Mouse (Mus musculus): ENCODE results near the gene Gm26657.

Gene Gm26657

DNA sequence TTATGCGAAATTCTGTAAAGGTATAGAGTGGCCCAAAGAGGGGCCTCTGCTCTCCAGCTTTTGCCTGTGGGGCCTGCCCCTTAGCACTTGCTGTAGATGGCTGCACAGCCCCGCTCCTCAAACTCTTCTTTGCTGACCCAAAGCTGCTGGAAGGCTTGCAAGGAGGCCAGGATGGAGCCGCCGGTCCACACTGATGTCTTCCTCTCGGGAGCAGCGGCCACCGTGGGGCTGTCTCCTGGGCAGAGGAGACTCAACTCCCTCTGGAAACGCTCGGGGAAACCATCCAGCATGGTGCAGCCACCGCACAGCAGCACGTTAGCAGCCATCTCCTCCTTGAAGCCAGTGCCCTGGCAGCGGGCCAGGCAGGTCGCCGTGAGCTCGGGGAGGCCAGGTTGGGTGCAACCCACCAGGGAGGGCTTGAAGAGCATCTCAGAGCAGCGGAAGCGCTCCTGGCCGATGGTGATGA lies at the start of gene Gm26657:
Gene Gm26657 (plus strand): TSS at position 51 of the 466 bp plus-strand sequence.
- no peak for DNase-seq

DNA sequence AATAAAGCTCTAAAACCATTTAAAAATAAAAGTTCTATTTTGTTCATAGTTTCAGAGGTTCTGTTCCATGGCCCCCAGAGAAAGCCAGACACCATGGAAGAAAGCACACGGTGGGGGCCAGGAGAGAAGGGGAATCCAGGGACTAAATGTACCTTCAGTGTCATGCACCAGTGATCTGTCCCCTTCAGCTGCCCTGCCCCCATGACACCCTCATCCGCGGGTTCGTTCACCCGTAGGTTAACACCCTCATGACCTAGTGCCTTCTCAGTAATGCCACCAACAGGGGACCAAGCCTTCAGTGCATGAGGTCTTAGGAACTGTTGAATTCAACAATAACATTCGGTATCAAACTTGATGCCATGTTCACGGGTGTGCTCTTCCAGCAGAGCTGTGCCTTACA lies 43.5 kb upstream of the Gm26657 start:
- DNase-seq, result no peak

DNA sequence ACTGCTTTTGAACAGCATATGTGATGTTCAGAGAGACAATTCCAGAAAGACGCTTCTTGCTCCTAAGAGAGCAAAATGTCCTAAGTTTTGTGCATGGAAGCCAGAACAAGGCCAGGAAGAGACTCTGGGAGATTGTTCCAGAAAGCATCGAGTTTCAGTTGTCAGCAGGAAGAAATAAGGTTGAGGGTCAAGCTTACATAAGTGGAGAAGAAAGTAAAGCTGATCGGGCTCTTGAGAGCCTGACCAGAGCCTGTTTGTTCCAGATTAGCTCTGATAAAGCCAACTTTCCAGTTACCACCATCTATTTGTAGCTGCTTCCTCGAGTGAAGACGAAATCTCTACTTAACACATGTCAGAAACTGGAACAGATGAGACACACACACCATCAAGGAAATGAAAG lies 41.2 kb upstream of the Gm26657 start:
- DNase-seq, result no peak

DNA sequence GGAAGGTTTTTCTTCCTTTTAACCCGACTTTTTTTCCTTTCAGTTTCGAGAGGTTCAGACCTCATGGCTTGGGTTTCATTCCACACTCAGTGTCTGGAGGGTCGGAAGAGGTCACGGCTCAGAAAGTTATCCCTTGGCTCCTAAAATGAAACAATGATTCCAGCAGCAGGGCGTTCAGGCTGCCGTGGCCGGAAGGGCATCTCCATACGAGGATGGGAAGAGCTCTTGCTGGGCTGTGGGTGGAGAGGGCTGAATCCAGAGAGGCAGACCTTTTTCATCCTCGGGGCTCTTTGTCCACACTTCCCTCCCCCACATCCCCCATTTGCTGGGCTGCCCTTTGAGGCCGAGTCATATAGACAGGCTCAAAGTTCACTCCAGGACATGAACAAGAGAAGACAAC lies 37.6 kb upstream of the Gm26657 start:
- DNase-seq, result no peak

DNA sequence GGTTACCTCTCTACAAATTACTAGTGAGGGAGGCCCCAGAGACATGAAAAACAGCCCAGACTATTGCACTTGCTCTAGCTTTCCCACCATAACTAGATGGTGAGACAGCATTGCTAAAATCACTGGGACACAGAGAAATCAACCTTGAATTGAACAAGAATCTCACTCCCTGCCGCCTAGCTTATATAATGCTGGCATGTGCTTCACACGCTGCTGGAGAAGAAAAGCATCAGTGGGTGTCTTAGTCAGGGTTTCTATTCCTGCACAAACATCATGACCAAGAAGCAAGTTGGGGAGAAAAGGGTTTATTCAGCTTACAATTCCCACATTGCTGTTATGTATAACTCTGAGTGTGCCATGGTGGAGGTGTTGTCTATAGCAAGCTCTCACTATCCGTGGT lies 26.7 kb upstream of the Gm26657 start:
- no peak for DNase-seq

DNA sequence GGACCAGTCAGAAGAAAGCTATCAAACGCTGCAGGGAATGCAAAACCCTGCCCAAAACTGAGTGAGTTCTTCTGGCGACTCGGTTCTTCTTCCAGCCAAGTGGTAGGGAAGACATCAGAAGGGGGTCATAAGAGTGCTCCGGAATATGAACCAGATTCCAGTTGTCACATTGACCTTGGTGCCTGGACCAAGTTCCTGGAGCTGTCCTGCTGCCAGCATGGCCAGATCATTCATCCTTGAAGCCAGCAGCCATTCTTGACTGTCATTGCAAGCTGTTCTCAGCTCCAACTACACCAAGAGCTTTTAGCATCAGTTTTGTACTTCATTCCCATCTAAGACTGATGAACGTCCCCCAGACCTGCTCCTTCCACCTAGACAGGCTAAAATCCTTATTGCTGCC lies 23.1 kb upstream of the Gm26657 start:
- DNase-seq, result no peak

DNA sequence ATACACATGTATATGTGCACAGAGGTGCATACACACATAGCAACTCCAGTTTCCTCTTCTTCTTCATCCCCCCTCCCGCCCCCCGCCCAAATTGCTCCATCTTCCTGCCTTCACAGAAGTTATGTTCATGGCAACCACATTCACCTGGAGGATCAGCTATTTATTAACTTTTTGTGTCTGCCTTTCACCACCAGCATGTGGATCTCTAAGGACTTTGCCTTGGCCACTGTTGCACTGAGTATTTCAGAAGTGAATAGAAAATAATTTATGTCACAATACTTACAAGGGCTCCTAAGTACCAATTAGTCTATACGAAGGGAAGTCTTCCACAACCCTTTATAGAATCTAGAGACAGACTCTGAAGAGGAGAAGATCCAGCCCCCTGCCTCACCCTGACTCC lies 21.9 kb upstream of the Gm26657 start:
- DNase-seq, result no peak

DNA sequence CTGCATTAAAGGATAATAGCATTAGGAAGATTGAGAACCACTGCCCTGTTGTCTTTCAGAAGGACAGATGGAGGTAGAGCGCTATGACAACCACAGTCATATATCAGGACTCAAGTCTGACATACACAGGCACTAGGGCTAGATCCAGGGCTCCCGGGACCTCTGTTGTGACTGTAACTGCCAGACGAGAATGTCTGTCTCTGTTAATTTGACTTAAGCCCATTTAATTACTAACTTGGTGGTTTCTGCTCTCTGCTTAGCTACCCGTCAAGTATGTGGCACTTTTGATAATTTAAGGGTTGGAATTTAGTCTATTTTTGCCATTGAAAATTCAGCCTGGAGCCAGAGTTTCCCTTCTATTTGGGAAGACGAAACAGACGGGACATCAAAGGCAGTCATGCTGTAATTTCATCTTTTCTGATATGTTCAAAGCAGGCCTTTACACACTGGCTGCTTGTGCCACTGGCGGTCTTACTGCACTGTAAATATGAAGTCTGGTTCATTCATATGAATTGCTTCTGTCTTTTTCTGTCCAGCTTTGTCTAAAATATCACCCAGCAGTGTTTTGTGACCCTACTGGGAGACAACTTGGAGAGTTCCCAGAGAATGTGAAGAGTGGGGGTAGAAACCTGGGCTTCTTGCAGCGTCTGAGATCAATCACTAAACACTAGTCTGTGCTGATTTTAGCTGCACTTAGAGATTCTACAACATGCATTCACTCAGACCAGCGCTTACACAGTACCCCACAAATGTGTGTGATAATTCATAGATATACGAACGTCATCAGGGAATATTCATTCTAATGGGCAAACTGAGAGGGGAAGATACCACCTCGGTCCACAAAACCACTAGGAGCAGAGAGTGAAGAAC lies 21.1 kb upstream of the Gm26657 start:
- no peak for DNase-seq

DNA sequence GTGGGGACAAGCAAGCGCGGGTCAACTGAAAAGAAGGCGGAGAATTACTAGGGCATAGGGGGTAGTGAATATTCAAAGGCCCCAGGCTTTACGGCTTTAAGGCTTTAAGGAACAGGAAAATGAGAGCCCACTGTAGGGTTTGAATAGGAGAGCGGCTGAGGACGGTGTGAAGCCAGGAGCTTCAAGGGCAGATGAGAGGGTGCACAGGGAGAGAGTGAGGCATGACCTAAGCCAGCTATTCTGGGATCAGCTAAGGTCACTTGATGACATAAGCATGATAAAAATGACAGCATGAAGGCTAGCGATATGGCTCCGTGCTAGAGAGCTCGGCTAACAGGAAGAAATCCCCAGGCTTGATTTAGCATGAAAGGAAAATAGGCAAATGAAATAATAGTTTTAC lies 20.4 kb upstream of the Gm26657 start:
- DNase-seq, result no peak

DNA sequence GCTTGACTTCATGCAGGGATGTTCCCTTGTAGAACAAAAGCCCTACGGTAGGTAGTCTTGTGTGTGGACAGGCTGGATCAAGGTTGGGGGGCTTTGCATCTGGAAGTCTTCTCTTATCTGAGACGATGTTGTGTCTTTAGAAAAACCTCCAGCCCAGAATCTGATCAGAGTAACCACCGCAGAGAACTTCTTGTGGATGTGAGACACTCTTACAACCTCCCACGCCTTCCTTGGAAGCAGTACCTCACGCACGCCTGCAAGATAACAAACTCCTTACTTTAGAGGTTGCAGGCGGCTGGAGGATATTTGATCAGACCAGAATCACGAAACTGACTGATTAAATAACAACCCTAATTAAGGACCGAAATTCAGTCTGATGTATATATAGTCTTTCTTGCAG lies 19.5 kb upstream of the Gm26657 start:
- no peak for DNase-seq

DNA sequence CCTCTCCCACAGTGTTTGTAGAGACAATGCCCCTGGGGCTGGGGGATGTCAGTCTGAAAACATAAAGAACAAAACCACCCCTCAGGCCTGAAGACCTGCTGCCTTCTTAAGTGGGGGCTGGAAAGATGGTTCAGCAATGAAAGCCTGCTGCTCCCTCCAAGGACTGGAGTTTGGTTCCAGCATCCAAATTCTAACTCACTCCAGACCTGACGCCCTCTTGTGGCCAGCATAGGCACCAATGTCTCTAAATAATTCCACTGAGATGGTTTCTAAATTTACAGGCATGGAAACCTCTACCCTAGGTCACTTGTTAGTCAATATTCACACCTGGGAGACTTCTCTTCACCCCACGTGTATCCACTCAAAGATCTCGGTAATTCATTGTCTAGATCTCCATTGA lies 18.4 kb upstream of the Gm26657 start:
- DNase-seq, result peak; percentile 60

DNA sequence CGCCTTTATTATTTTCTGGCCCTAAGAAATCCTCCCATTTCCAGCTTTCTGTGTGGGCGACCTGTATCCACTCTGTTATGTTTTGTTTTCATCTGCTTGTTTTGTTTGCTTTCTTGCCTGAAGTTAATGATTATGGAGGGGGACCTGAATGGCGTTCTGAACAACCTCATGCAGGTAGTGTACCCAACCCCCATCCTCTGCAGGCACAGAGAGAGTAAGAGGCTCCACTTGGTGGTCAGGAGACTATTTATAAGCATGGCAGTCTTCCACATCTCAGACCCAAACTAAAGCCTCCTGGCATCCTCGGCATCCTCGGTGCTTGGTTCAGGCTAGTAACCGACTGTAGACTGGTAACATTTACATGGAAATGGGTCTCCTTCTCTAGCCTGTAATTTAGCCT lies 17.5 kb upstream of the Gm26657 start:
- DNase-seq, result peak in 1 of 2 experiments; percentile 25

DNA sequence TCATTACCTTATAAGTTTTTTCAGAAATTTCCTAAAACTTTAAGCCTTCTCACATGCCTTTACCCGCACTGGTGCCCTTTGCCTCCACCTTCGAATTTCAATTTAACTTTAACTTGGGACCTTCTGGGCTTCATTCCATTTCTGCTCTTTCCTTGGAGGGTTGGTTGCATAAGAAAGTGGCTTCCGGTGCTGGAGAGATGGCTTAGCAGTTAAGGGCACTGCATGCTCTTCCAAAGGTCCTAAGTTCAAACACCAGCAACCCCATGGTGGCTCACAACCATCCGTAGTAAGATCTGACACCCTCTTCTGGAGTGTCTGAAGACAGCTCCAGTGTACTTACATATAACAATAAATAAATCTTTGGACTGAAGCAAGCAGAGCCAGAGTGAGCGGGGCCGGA lies 16.6 kb upstream of the Gm26657 start:
- DNase-seq, result no peak

DNA sequence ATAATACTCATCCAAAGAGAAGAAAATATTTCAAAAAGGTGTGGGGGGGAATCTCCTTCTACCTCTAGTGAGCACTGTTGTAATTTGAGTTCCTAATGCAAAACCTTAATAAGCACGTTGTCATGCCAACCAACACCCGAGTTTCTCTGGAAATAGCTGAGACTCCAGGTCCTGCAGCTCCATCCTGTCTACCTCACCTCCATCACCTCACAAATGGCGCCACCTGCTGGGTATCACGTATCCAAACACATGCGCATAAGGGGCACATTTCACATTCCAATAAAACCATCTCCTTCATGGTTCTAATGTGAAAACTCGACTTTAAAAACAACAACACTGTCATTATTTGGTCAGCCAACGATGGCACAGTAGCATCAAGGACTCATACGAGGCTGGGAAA lies 14.0 kb upstream of the Gm26657 start:
- peak; percentile 36 to 46 for DNase-seq

DNA sequence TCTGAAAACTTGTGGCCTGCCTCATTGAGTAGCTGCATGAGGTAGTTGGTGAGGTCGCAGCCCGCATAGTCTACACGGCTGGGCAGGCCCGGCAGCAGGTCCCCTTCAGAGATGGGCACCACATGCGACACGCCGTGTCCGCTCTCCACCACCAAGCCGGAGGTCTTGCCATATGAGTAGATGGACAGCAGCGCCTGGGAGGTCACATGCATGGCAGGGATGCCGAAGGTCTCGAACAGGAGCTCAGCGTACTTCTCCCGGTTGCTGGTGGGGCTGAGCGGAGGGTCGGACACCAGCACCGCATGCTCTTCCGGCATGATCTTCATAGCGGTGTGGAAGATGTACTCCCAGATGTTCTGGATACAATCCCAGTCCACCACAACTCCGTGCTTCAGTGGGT lies 741 bp downstream of the Gm26657 start:
- DNase-seq, result no peak

DNA sequence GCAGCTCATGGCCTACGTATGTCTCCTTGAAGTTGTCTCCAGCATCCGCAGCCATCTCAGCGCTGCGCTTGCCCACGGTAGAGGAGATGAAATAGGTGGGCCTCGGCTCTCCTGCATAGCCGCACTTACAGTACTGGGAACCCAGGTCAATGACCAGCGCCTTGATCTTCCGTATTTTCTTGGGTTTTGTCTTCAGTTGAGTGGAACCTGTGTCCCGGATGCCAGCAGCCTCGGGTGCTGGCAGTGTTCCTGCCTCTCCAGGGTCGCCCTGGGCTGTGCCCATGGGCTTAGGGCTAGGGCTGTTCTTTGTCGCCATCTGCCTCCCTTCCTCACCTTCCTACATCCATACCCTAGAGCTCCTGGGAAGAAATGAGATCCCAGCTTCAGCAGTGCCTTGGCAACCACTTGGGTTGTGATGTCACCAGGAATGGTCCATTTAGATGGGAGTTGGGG lies 1.2 kb downstream of the Gm26657 start, which contains the start of gene Actl7b:
Gene Actl7b (minus strand): TSS at position 403 of the 453 bp plus-strand sequence.
- DNase-seq, result no peak

DNA sequence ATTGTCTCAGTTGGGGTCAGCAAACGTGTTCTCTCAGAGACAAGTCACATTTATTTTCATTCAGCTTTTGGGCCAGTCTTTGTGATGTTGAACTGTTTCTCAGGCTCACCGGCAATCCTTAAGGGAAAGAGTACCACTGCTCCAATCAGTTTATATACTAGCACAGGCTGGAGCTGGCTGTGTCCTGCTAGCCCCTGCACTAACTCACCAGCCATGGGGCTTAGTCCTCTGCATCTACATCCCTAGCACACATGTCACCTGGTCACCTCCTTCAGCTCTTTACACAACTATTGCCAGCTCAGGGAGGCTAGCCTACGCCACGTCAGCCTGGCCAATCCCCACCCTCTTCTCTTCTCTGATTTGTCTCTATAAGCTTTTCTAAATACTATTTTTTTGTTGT lies 2.8 kb downstream of the Gm26657 start:
- no peak for DNase-seq

DNA sequence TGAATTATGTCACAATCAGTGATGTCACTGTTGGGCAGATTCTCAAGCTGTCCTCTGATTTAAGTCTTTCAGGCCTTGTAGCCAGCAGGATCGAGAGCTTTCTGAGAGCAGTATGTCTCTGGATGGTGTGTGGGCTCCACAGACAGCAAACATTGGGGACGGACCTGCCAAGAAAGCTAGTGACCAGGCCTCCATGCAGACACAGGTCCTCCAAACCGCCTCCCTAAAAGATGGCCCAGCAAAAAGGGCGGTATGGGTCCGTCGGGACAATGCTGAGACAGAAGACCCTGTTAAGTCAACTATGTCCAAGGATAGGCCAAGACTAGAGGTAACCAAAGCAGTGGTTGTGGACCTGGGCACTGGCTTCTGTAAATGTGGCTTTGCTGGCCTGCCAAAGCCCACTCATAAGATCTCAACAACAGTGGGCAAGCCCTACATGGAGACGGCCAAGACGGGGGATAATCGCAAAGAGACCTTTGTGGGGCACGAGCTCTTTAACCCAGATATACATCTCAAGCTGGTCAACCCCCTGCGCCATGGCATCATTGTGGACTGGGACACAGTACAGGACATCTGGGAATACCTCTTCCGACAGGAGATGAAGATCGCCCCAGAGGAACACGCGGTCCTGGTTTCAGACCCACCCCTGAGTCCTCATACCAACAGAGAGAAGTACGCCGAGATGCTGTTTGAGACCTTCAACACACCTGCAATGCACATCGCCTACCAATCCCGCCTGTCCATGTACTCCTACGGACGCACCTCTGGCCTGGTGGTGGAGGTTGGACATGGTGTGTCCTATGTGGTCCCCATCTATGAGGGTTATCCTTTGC lies 3.7 kb downstream of the Gm26657 start, which contains the start of gene Actl7a:
Gene Actl7a (plus strand): TSS at position 51 of the 833 bp plus-strand sequence.
- DNase-seq, result no peak

DNA sequence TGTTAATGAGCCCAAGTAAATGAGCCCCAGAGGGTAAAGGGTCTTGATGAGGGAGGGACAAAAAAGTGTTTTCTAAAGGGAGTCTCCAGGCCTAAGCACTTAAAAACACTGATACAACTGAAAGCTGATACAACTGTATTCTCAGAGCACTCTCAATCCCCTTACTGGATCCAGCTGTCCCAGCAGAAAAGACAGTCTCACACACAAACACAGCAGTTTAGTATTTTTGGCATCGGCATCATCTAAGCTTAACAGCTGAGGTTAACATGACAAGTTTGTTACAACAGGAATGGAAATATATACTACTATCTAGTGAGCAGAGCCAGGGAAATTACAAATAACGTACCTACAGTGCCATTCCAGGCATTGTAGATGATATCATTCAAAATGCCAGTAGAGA lies 6.5 kb downstream of the Gm26657 start:
- DNase-seq, result no peak

DNA sequence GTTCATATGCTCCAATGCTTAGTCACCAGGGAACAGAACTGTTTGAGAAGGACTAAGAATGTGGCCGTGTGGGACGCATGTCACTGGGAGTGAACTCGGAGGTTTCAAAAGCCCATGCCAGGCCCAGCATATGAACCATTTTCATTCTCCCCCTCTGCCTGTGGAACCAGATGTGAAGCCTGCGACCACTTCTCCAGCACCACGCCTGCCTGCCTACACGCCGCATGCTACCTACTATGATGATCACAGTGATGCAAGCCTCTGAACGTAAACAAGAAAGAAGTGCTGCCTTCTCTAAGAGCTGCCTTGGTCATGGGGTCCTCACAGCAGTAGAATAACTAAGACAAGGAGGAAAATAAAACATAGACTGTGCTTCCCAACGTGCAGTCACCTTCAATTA lies 7.6 kb downstream of the Gm26657 start:
- DNase-seq, result no peak

DNA sequence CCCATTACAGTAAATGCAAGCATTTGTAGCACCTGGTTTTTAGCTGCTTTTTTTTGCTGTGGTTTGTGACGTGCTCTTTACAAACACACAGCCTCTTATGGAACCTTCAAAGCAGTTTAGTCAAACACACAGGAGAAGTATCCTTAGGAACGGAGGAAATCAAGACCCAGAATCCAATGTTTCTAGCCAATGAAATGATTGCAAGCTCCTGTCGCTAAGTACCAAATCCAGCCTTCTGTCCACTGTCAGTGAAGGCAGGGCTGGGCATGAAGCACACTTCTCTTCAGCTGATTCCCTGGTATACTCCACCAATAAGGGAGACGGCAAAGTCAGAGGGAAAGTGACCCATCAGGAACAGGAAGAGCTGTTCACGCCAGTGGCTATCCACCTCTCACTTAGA lies 16.2 kb downstream of the Gm26657 start:
- DNase-seq, result no peak

DNA sequence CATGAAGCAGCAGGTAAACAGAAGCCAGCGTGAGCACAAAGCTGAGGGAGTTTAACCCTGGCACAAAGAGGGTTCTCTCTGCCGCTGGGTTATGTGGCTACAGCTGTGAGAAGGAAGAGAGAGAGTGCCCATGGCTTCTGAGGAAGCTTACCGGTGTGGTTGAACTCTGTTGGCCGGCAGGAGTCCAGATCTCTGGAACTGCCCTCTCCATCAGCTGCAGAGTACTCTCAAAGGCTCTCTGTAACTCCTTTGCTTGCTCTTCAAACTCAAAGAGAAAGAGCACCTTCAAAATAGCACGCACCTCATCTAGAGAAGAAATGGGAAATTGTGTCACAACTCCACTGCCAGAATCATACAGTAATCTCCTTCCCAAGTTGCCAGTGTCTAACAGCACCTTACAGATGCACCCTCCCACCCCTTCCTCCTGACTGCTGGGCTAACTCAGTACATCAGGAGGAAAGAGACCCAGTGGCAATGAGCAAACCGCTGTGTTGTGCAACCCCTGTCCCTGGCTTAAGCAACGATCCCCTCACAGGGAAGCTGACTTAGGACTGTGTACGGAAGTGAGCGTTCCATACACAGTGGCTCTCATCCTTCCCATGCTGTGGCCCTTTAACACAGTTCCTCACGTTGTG lies 17.2 kb downstream of the Gm26657 start:
- DNase-seq, result no peak

DNA sequence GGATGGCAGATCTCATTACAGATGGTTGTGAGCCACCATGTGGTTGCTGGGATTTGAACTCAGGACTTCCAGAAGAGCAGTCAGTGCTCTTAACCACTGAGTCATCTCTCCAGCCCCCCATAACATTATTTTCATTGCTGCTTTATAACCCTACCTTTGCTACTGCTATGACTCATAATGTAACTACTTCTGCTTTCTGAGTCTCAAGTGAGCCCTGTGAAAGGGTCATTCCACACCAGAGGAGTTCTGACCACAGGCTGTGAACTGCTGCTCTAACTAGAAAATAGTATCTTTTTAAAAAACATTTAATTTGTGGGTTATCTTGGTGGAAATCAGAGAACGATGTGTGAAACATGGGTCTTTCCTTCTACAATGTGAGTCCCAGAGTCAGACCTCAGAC lies 17.8 kb downstream of the Gm26657 start:
- no peak for DNase-seq
